Mouse (Mus musculus) mouse embryonic stem cell (cell line): ENCODE measurements around the gene Map3k12.

ENCODE experiments used
- in situ Hi-C, 2 experiments: fragments of 300-500 bp; cut with MboI; formaldehyde crosslinking; loops; 1 replicate in 1 of 2; 3 replicates in 1 of 2; pipeline ENCODE4 v1.14.3; 2019 to 2020; ENCODE audit warnings: low sequenced_read_pairs in 2 of 2, low pct_unique_long_range_greater_than_20kb in 1 of 2, mixed read lengths in 1 of 2; ENCODE audit not compliant: unreplicated experiment in 1 of 2

The Map3k12 gene

GRCm38 (mm10) chr15:102516728-102517404, at the start of gene Map3k12:
Map3k12 (minus strand) TSS chr15:102517064.
- in situ Hi-C loops = no loop called here

DNA sequence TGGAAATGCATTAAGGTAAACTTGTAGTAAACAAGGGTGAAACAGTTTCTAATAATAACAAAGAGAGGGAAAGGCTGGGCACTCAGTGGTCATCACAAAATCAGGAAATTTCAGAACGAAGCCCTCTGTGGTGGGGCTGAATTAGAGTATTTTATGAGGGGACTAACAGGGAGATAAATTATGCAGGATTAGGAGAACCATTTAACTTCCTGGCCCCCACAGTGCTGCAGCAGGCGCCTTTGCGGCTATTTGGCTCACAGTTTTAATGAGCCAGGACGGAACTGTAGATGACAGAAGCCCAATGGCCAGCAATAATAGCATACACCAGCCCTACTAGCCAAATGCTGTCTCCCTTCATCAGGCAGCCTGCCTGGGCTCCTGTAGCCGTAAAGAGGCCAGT, 46.8 kb upstream of the Map3k12 start:
- in situ Hi-C loops = no loop called here

GRCm38 (mm10) chr15:102563061-102563460, 46.2 kb upstream of the Map3k12 start:
- in situ Hi-C loops = no loop called here

GRCm38 (mm10) chr15:102562491-102562890, 45.6 kb upstream of the Map3k12 start:
- in situ Hi-C loops = no loop called here

- in situ Hi-C loops = no loop called here
These were observed 40.7 kb upstream of the Map3k12 start for GRCm38 (mm10) chr15:102557580-102557979.

GRCm38 (mm10) chr15:102555581-102555980, 38.7 kb upstream of the Map3k12 start:
- in situ Hi-C loops = no loop called here

DNA sequence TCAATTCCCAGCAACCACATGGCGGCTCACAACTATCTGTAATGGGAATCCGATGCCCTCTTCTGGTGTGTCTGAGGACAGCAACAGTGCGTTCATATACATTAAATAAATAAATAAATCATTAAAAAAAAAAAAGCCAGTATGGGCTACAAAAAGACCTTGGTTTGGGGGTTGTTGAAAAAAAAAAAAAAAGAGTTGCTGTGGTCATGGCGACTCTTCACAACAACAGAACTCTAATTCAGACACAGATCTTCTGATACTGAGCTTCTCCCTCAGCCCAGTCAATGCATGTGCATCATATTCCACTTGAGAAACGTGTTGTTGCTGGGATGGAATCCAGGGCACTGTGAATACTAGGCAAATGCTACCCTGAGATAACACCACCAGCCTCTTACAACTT, 35.7 kb upstream of the Map3k12 start:
- in situ Hi-C loops = no loop called here

- in situ Hi-C loops = no loop called here
These were observed 30.6 kb upstream of the Map3k12 start for GRCm38 (mm10) chr15:102547478-102547877.

- in situ Hi-C loops = no loop called here
These were observed 30.0 kb upstream of the Map3k12 start for GRCm38 (mm10) chr15:102546677-102547427.

DNA sequence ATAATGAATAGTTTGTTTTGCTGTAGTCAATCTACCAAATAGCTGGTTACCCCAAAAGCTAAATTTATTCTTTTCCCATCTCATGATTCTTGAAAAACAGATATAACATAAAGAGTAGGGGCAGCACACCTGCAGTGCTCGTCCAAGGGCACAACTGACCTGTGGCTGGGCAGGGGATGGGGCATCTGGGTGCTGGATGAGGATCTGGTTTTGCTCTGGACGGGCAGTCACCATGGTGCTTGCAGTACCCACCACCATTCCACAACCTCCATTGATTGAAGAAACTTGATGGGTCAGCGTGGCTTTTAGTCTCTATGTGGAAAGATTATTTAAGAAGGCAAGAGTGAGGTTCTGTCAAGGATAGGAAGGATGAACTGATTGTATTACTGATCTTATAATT, 29.4 kb upstream of the Map3k12 start:
- in situ Hi-C loops = no loop called here

GRCm38 (mm10) chr15:102544801-102545200, 27.9 kb upstream of the Map3k12 start:
- in situ Hi-C loops = no loop called here

- in situ Hi-C loops = no loop called here
These were observed 17.1 kb upstream of the Map3k12 start for GRCm38 (mm10) chr15:102533926-102534325.

- in situ Hi-C loops = no loop called here
These were observed 15.4 kb upstream of the Map3k12 start for GRCm38 (mm10) chr15:102532106-102532900.

GRCm38 (mm10) chr15:102531586-102531985, 14.7 kb upstream of the Map3k12 start:
- in situ Hi-C loops = no loop called here

DNA sequence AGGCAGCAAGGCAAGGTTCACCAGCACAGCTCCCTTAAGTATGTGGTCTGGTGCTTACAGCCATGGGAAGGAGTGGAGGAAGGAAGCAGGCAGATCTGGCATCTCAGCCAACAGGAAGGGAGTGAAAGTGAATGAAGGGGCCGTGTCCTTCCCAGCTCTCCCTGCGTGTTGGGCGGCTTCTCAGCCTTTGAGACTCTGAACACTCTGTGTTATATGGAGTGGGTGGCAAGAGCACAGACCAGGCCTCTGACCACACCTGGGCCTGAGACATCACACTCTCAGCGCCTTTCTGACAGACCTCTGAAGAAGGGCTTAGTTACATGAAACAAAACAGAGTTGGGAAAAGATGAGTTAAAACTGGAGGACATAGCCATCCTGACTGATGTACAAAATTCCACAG, 13.7 kb upstream of the Map3k12 start:
- in situ Hi-C loops = no loop called here

DNA sequence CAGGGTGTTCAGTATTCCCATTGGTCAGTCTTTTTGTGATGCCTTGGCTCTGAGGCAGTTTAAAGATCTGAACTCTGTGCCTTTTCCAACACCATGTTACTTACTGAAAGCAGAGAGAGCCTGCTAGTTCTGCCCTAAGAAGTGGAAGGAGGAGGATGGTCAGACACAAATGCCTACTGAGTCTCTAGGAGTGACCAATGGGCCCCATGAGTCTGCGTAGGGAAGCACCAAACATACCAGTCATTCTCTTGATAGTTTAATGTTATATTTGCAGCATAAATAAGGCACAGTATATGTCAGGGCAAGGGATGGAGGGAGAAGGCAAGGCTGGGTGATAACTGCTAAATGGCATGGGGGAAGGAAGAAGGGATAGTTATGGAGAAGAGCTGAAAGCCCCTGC, 11.5 kb upstream of the Map3k12 start:
- in situ Hi-C loops = no loop called here

DNA sequence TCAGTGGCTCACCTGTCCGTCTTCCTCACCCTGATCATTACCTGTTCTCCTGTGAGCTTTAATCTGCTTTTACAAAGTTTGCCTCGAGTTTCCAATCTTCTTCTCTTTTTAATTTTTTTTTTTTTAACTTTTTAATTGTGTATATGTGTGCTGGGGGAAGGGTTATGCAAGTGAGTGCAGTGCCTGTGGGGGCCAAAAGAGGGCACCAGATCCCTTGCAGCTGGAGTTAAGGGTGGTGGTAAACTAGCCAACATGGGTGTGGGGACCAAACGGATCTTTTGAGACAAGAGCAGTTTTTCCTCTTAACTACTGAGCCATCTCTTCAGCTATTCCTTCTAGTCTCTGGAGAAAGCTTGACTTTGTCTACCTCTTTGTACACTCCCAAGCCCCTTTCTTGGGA, 11.1 kb upstream of the Map3k12 start:
- in situ Hi-C loops = no loop called here

- in situ Hi-C loops = no loop called here
These were observed 9.5 kb upstream of the Map3k12 start for GRCm38 (mm10) chr15:102526111-102527002.
